Mouse (Mus musculus): ENCODE measurements around the gene Thumpd3. TPM values are rescaled to one million over a fixed set of nuclear protein-coding genes. Genes with fewer than 3 reads are reported as not detected.
A peak's percentile ranks its signal among the peaks of the same experiment; 100 is the strongest.

The Thumpd3 gene
- polyA plus RNA-seq, 1 experiment from 2014 or later = 58.1 TPM

DNA sequence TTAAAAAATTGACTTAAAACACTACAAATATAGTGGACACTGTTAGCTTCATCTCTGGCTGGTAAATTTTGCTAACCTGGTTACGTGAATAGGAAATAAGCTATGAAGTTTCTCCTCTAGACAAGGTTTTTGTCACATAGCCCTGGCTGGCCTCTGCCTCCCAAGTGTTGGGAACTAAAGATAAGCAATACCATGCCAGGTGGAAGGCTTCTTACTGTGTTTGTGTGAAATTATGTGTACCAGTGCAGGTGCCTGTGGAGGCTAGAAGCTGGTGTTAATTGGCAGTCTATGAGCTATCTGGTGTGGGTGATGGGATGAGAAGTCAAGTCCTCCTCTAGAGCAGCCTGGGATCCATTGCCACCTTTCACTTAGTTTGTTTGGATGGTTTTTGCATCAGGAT lies 23.1 kb downstream of the Thumpd3 start:
- Histone ChIP-seq H3K27me3 (replicated peaks) (no peaks in the 10 kb centered on the region), H3K36me3 (peaks cover 12% of the 10 kb centered on the region; the same call in 1 of the 2 replicates), H3K4me3 (replicated peaks) (no peak overlapping the region), H3K9me3 (no peaks in the 10 kb centered on the region), H3K4me1 (replicated peaks) (peaks cover 5% of the 10 kb centered on the region; the same call in 1 of the 2 replicates), H3K9ac (no peak overlapping the region), H3K27ac (no peak overlapping the region), H3K4me2 (replicated peaks) (no peak overlapping the region)
- 0 out of 2 replicates have a peak, but pooled peaks have one; percentile 13 for ATAC-seq
- WGBS = 90% methylated on average over 1 of the region's 1 CpGs

DNA sequence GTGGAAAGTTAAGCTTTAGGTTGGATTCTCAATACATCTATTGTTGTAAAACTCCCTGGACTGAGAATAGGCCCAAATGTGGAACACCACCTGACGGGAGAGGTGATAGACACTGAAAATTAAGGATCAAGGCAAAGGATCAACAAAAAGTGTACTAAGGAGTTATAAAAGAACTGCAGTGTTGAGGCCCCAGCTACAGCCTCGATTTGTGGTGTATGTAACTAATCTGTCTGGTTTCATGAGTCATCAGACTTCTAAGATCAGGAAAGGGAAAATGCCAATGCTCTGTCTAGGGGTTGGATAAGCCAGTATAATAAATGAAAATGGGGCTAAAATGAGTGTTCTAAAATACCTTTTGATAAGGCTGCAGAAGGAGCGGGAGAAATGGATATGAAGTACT lies 29.2 kb downstream of the Thumpd3 start:
- ATAC-seq = no peak
- Histone ChIP-seq H3K27ac (peak overlapping the region; percentile 100), H3K4me3 (replicated peaks) (peak overlapping the region; percentile 84), H3K4me1 (replicated peaks) (peaks cover 7% of the 10 kb centered on the region; the same call in 1 of the 2 replicates), H3K9ac (peak overlapping the region; percentile 74), H3K9me3 (no peaks in the 10 kb centered on the region), H3K27me3 (replicated peaks) (no peaks in the 10 kb centered on the region), H3K36me3 (no peaks in the 10 kb centered on the region), H3K4me2 (replicated peaks) (peak overlapping the region; percentile 68)
- 16% methylated on average over 3 of the region's 3 CpGs for whole genome bisulfite sequencing

DNA sequence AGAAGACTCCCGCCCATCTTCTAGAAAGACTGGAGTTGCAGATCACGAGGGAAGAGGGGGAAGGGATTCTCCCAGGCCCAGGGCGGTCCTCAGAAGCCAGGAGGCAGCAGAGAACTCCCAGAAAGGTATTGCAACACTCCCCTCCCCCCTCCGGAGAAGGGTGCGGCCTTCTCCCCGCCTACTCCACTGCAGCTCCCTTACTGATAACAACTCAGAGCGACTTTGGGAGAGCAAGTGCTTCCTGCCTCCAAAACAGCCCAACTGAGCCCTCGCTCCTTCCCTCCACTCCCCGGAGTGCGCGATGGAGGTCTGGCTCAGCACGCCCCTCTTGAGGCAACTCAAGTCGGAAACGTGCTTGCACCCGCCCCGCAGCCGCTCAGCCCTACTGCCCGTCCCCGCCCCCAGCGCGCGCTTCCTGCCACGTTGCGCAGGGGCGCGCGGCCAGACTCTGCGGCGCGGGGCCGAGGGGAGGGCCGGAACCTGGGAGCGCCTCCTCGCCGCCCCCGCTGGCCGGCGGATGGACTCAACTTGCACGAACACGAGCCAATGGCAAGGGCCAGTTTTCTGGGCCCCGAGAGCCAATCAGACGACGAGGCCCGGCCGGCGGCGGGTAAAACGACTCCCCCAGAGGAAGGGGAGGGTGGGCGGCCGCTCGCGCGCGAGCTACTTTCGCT lies 30.1 kb downstream of the Thumpd3 start:
- H3K4me2 ChIP-seq (replicated peaks) = peak overlapping the region; percentile 68
- peaks cover 7% of the 10 kb centered on the region; the same call in 1 of the 2 replicates for H3K4me1 ChIP-seq (replicated peaks)
- WGBS = under 1% methylated on average over 55 of the region's 55 CpGs
- no peaks in the 10 kb centered on the region for H3K27me3 ChIP-seq (replicated peaks)
- H3K27ac ChIP-seq = peak overlapping the region; percentile 100
- peak overlapping the region; percentile 84 for H3K4me3 ChIP-seq (replicated peaks)
- no peaks in the 10 kb centered on the region for H3K9me3 ChIP-seq
- peak overlapping the region; percentile 74 for H3K9ac ChIP-seq
- H3K36me3 ChIP-seq = no peaks in the 10 kb centered on the region
- peak; percentile 87 for ATAC-seq

DNA sequence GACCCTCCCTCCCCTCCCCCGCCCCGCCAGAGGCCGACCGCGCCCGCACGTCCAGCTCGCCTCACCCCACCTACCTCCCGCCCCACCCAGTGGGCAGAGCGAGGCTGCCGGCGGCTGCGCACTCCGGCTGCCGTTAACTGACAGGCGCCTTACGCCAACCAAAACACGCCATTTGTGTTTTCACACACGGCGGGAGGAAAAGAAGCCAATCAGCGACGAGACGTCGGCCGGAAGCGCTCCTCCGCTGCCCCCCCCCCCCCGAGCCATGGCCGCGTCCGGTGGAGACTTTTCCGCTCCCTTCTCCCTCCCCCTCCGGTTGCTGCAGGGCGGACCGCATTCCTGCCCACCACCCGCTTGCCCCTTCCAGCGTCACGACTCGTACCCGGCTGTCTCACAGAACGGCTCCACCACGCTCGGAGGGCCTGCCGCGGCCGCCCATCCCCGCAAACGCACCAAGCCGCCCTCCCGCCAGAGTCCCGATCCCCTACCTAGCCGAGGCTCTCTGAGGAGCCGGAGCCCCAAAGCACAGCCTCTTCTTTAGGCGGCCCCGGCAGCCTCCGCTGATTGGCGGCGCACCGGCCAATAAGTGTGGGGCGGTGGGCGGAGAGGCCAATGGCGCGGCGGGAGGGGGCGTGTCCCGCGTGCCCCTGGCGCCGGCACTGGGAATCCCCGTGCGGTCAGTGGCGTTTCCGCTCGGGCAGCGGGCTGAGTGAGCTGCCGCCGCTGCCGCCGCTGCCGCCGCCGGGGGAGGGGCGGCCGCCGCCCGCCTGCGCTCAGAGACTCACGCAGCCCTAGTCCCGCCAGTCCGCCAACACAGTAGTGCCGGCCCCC lies 30.9 kb downstream of the Thumpd3 start, which contains the start of gene Setd5:
Gene Setd5 (plus strand): TSS at position 680 of the 831 bp plus-strand sequence.
- Histone ChIP-seq H3K4me1 (replicated peaks) (peaks cover 7% of the 10 kb centered on the region; the same call in 1 of the 2 replicates), H3K27ac (peak within 1 kb of the TSS; percentile 100), H3K9ac (peak within 1 kb of the TSS; percentile 96), H3K36me3 (no peaks in the 10 kb centered on the region), H3K27me3 (replicated peaks) (no peaks in the 10 kb centered on the region), H3K4me3 (replicated peaks) (peak within 1 kb of the TSS; percentile 84), H3K9me3 (no peaks in the 10 kb centered on the region), H3K4me2 (replicated peaks) (peak within 1 kb of the TSS; percentile 68)
- under 1% methylated on average over 69 of the region's 91 CpGs for WGBS
- peak; percentile 91 for ATAC-seq

DNA sequence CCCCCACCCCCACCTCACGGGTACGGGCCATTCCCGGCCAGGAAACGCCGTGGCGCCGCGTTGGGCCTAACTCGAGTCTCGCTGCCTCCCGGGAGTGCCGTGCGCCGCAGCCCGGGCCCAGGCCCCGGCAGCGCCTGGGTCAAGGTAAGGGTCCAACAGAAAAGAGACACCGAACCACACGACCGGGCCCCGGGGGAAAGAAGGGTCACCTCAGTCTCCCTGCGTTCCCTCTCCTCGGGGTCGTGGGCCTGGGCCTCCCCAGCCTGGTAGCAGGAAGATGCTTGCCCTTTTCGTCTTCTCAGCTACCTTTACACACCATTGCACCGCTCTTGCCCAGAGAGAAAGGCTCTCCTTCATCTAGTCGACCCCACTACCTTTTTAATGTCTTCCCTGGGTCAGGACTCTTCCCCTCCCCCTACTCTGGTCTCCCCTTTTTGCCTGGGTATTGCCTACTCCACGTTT lies 31.6 kb downstream of the Thumpd3 start:
- under 1% methylated on average over 28 of the region's 28 CpGs for WGBS
- Histone ChIP-seq H3K27me3 (replicated peaks) (no peaks in the 10 kb centered on the region), H3K9ac (peak overlapping the region; percentile 96), H3K9me3 (no peaks in the 10 kb centered on the region), H3K27ac (peak overlapping the region; percentile 100), H3K4me3 (replicated peaks) (peak overlapping the region; percentile 84), H3K36me3 (no peaks in the 10 kb centered on the region), H3K4me2 (replicated peaks) (peak overlapping the region; percentile 68), H3K4me1 (replicated peaks) (peaks cover 14% of the 10 kb centered on the region)
- no peak for ATAC-seq

DNA sequence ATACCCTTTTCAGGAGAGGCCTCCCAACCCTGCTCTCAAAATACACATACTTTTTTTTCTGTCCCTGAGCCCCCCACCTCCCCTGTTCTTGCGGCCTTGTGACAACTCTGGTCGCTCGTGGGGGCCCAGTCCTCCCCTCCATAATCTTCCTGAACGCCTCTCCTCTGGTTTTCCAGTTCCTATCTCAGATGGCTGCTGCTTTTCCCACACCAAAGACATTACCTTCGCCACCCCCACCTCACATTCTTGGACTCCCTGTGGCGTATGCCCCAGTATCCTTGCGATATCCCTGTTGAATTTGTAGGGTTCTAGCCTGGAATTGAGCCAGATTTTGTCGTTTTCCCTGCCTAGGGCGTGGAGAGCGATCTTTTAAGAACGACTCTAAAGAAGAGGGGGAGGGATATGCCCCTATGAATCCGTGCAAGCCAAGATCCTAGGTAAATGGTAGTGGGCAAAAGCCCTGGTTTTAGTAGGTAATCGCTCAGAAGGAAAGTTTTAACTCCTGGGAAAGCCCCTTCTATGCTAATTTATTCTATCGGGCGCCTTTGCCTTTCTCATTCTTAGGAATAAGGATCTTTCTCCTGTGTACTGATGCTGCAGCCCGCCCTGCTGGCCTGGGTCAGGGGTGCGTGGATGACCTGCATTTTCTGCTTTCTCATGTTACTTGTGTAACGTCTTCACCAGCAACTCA lies 32.2 kb downstream of the Thumpd3 start:
- Histone ChIP-seq H3K4me3 (replicated peaks) (peak overlapping the region; percentile 84), H3K9me3 (no peaks in the 10 kb centered on the region), H3K9ac (peak overlapping the region; percentile 96), H3K27ac (peak overlapping the region; percentile 100), H3K4me2 (replicated peaks) (peak overlapping the region; percentile 68), H3K36me3 (no peaks in the 10 kb centered on the region), H3K27me3 (replicated peaks) (no peaks in the 10 kb centered on the region), H3K4me1 (replicated peaks) (peaks cover 14% of the 10 kb centered on the region)
- under 1% methylated on average over 18 of the region's 18 CpGs for WGBS
- ATAC-seq = no peak

DNA sequence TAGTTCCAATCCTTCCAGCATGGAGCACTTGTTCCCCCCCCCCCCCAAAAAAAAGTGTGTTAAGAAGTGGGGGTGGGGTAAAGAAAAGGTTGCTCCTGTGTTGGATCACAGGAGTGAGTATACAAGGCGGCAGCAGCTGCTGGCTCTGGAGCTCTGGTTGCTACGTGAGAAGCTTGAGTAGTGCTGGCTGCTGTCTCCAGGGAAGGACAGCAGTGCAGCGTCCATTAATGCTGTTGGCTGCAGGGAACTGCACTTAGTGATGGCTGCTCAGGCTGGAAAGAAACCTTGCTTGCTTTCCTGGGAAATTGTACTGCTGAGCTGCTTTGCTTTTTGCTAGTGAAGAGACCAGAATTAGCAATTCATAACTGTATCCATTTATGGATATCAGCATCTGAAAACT lies 33.5 kb downstream of the Thumpd3 start:
- no peaks in the 10 kb centered on the region for H3K27me3 ChIP-seq (replicated peaks)
- H3K27ac ChIP-seq = peak overlapping the region; percentile 73; the same call in 1 of the 2 replicates
- peaks cover 12% of the 10 kb centered on the region for H3K4me1 ChIP-seq (replicated peaks)
- H3K9ac ChIP-seq = peak overlapping the region; percentile 33
- WGBS = 0% methylated on average over 3 of the region's 3 CpGs
- H3K9me3 ChIP-seq = no peaks in the 10 kb centered on the region
- peak overlapping the region; percentile 26 for H3K4me3 ChIP-seq (replicated peaks)
- no peak for ATAC-seq
- H3K4me2 ChIP-seq (replicated peaks) = peak overlapping the region; percentile 68
- no peaks in the 10 kb centered on the region for H3K36me3 ChIP-seq

DNA sequence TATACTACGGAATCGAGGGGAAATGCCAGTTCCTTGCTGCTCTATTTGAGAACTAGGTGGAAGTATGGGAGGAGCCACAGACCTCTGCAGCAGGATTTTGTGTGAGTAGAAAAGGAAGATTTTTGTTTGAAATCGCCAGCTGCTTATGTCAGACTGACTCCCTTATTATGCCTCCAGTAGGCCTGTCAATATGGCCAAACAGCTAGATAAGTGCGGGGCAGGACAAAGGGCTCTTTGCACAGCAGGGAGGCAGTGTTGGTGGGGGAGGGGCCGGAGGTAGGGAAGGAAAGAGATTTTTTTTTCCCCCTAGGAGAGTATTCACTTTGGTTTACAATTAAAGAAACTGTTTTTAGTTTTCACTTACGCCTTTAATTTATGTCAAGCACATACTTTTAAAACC lies 36.2 kb downstream of the Thumpd3 start:
- 22% methylated on average over 6 of the region's 6 CpGs for WGBS
- peak overlapping the region; percentile 43 for H3K4me2 ChIP-seq (replicated peaks)
- peaks cover 12% of the 10 kb centered on the region for H3K4me1 ChIP-seq (replicated peaks)
- 0 out of 2 replicates have a peak overlapping the region, but pooled peaks have one; percentile 11 for H3K9ac ChIP-seq
- 0 out of 2 replicates have a peak overlapping the region, but pooled peaks have one; percentile 23 for H3K27ac ChIP-seq
- no peak overlapping the region for H3K4me3 ChIP-seq (replicated peaks)
- no peaks in the 10 kb centered on the region for H3K27me3 ChIP-seq (replicated peaks)
- ATAC-seq = no peak
- no peaks in the 10 kb centered on the region for H3K36me3 ChIP-seq
- no peaks in the 10 kb centered on the region for H3K9me3 ChIP-seq

DNA sequence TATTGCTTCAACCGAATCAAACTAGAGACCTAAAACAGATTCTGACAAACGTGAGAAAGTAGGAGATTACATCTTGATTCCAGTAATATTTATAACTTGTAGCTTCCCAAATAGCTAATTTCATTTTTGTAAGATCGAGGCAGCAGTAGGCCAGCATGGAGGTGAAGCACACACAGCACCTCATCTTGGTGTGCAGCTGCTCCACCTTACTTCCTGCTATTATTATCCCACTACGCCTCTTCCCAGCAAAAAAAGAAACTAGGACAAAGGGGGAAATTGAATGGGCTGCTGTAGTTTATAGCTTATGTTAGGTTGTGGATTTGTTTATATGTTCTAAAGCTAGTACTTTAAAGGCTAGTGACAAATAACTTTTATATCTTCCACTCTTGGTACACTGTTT lies 38.6 kb downstream of the Thumpd3 start:
- no peak overlapping the region for H3K27ac ChIP-seq
- H3K9ac ChIP-seq = no peak overlapping the region
- H3K4me1 ChIP-seq (replicated peaks) = peaks cover 12% of the 10 kb centered on the region
- no peak overlapping the region for H3K4me3 ChIP-seq (replicated peaks)
- H3K9me3 ChIP-seq = no peaks in the 10 kb centered on the region
- H3K4me2 ChIP-seq (replicated peaks) = no peak overlapping the region
- 42% methylated on average over 4 of the region's 4 CpGs for WGBS
- H3K27me3 ChIP-seq (replicated peaks) = no peaks in the 10 kb centered on the region
- ATAC-seq = no peak
- H3K36me3 ChIP-seq = no peaks in the 10 kb centered on the region

DNA sequence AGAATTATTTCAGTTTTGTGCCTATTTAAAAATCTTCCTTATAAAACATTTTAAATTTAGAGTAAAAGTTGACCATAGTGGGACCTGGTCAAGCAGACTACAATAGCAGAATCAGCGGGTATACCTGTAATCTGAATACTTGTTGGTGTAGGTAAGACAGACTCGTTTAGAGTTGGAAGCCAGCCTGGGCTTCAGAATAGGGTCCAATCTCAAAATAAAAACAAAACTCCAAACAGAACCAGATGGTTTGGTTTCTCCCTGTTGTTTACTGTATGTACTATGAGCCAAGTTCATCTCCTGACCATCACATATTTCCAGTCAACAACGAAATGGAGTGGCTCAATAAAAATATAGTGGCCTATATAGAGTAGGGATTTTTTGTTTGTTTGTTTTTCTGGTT lies 47.2 kb downstream of the Thumpd3 start:
- ATAC-seq = no peak
- Histone ChIP-seq H3K36me3 (no peaks in the 10 kb centered on the region), H3K9ac (no peak overlapping the region), H3K27me3 (replicated peaks) (no peaks in the 10 kb centered on the region), H3K4me2 (replicated peaks) (no peak overlapping the region), H3K9me3 (no peaks in the 10 kb centered on the region), H3K4me3 (replicated peaks) (no peak overlapping the region), H3K4me1 (replicated peaks) (0 out of 2 replicates have a peak, but pooled peaks cover 2% of the 10 kb centered on the region), H3K27ac (no peak overlapping the region)
- WGBS = 82% methylated on average over 3 of the region's 3 CpGs

DNA sequence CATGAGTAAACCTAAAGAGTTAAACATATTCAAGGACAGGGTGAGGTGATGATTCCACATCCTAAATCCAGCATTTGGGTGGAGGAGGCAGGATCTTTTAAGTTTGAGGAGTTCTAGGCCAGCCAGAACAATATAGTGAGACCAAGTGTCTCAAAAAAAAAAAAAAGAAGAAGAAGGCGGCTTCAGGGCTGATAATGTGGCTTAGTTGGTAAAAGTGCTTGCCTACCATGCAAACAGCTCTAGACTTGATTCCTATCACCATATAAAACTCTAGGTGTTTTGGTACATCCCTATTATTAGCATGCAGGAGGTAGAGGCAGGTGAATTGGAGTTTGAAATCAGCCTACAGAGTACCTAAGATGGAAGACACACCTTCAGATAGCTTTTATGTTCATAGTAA lies 49.5 kb downstream of the Thumpd3 start:
- Histone ChIP-seq H3K27ac (no peak overlapping the region), H3K4me3 (replicated peaks) (no peak overlapping the region), H3K4me1 (replicated peaks) (peaks cover 6% of the 10 kb centered on the region), H3K9ac (no peak overlapping the region), H3K4me2 (replicated peaks) (no peak overlapping the region), H3K9me3 (no peaks in the 10 kb centered on the region), H3K27me3 (replicated peaks) (no peaks in the 10 kb centered on the region), H3K36me3 (no peaks in the 10 kb centered on the region)
- no peak for ATAC-seq
- WGBS = 93% methylated on average over 1 of the region's 1 CpGs

DNA sequence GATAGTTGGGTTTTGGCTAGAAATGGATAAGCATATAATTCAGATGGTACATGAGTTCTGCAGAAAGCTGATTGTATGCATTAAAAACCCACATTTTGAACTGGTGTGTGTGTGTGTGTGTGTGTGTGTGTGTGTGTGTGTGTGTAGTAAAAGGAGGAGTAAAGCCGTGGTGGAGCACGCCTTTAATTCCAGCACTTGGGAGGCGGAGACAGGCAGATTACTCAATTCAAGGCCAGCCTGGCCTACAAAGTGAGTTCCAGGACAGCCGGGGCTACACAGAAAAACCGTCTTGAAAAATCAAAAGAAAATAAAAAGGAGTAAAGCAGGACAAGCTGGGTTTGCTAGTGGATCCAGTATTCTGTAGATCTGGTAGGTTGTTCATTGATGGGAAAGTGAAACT lies 51.6 kb downstream of the Thumpd3 start:
- Histone ChIP-seq H3K9me3 (no peaks in the 10 kb centered on the region), H3K4me3 (replicated peaks) (no peak overlapping the region), H3K4me2 (replicated peaks) (no peak overlapping the region), H3K27me3 (replicated peaks) (no peaks in the 10 kb centered on the region), H3K27ac (no peak overlapping the region), H3K9ac (no peak overlapping the region), H3K4me1 (replicated peaks) (peaks cover 7% of the 10 kb centered on the region), H3K36me3 (no peaks in the 10 kb centered on the region)
- 72% methylated on average over 5 of the region's 5 CpGs for WGBS
- ATAC-seq = no peak
